Mouse (Mus musculus) G1E (cell line): ENCODE measurements around the gene Oard1.

Experiments
- CTCF ChIP-seq: IDR thresholded peaks from 2 replicates; pipeline ENCODE4 v1.5.1; 2012; ENCODE audit warnings: low read depth, low read length, inconsistent platforms, mixed read lengths
- GATA1 ChIP-seq: IDR thresholded peaks from 2 replicates; pipeline ENCODE4 v1.6.1; 2012; ENCODE audit warnings: borderline replicate concordance, low read length, inconsistent platforms, mixed read lengths
- TAL1 ChIP-seq: conservative IDR thresholded peaks from 2 replicates; pipeline ENCODE4 v1.6.1; 2012; ENCODE audit warnings: low read depth, low read length, inconsistent platforms, mixed read lengths

DNA sequence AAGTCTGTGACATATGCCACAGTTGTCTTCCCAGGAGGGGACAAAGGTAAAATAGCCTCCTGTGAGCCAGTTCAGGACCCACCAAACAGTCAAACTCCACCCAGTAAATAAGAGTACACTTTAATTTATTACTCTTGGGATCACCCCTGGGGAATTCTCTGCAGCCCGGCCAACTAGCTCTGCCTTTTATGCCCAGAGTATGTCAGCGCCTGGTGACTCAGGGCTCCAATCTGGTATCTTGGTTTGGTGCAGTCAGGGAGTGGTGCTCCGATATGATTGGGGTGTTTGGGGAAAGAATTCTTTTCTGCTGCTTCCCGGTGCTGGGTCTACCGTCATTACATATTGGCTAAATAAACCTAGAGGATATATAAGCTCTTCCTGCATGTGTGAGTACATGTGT is 43.0 kb upstream of the Oard1 start:
- TF ChIP-seq CTCF (no peak), TAL1 (no peak), GATA1 (no peak)
